Mouse (Mus musculus): ENCODE results near the gene Cavin1. TPM values are rescaled to one million over a fixed set of nuclear protein-coding genes. Genes with fewer than 3 reads are reported as not detected.

Cavin1 gene
- total and polyA plus RNA-seq, 3 experiments: 3.4 to 9.0 TPM; not detected in 1

DNA sequence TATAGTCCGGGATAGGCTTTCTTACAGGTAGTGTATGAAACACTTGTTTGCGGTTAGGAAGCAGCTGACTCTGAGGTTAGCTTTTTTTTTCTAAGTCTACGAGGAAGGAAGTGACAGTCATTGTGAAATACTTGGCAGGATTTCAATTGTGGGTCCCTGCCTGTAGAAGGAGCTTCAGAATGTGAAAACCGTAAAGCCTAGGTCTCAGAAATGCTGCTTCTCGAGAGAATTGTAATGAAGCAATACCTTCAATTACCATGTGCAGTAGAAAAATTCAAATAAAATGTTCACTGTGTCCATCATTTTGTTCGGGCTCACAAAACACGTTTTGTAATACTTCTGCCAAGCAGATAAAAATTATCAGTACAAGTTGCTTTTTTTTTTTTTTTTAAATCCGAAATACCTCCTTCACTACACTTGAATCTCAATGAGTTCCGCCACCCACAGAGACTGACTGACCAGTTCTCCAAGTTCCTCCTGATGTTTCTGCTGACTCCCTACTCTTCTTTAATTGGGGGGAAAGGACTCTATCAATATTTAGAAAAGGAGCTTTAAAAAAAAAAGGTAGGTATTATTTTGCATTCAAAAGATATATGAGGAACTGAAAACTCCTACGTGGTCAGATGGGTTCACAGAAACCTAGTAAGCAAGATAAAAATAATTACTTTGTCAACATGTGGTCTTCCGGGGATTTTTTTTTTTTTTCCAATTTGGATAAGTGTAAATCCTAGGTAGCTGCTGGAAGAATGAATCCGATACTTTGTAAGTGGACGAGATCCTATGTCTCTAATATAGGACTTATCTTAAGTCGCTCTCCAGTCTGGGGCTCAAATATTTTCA, 37.7 kb upstream of the Cavin1 start (continued):
- TF ChIP-seq NELFE (IDR thresholded peaks at IDR 0.05; ENCODE audit: low read depth, low read length) (peak; percentile 32; the same call in 1 of the 2 replicates), ZMIZ1 (IDR thresholded peaks at IDR 0.05; ENCODE audit: low read depth, low read length) (no peak), ZNF384 (IDR thresholded peaks at IDR 0.05; ENCODE audit: low read depth, low read length) (peak; percentile 96), EP300 (IDR thresholded peaks at IDR 0.05; ENCODE audit: low read depth in 1 of 2, low read length in 2 of 2) (peak; percentile 88 to 92), POLR2AphosphoS2 (IDR thresholded peaks at IDR 0.05; ENCODE audit: low read length) (0 out of 2 replicates have a peak, but pooled peaks have one; percentile 25), MXI1 (IDR thresholded peaks at IDR 0.05; ENCODE audit: low read depth, low read length) (peak; percentile 88), RAD21 (IDR thresholded peaks at IDR 0.05; ENCODE audit: low read depth, low read length) (no peak), MAFK (IDR thresholded peaks at IDR 0.05; ENCODE audit: borderline replicate concordance, low read depth, low read length) (peak; percentile 88), SMC3 (IDR thresholded peaks at IDR 0.05; ENCODE audit: low read depth, low read length) (peak; percentile 14; the same call in 1 of the 2 replicates), GATA1 (IDR thresholded peaks at IDR 0.05; ENCODE audit: low read depth, low read length) (peak; percentile 71), TAL1 (IDR thresholded peaks at IDR 0.05; ENCODE audit: low read length) (no peak), TCF12 (IDR thresholded peaks at IDR 0.05; ENCODE audit: low read depth, low read length) (peak; percentile 76; the same call in 1 of the 2 replicates), MYC (IDR thresholded peaks at IDR 0.05; ENCODE audit: low read depth, low read length) (peak; percentile 70; the same call in 1 of the 2 replicates)

DNA sequence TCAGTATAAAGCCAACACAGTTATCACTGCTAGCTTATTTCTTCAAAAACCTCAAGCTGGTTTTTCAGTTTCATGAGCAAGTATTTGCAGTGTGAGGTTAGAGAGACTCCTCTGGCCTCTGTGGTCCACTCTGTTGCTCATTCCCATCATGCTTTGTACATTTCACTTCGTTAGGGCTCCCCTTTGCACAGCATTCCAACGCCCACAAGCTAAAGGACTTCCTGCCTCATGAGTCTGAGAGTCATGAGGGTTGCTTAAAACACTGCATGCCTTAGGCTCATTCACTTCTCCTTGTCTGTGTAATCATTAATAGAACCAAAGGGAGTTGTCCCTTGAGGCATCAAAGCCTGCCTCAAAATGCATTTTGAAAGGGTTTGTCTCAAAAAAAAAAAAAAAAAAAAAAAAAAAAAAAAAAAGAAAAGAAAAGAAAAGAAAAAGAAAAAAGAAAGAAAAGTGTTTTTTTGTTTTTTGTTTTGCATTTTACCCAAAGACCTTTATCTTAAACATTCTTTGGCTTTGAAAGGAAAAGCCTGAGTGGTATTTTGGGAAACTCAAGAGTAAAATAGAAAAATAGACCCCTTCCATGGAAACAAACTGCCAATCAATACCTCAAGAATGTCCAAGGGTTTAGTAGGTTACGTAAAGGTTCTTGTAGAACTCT, 32.5 kb upstream of the Cavin1 start:
- Histone ChIP-seq H3K4me3 (ENCODE audit: control insufficient read depth in 1 of 2, insufficient read depth in 1 of 2, low read depth in 2 of 2, low read length in 2 of 2) (no peak overlapping the region), H3K4me1 (ENCODE audit: control insufficient read depth in 1 of 2, insufficient read depth in 2 of 2, low read length in 2 of 2) (peaks cover 4 to 8% of the 10 kb centered on the region in 2 experiments), H3K36me3 (ENCODE audit: control insufficient read depth in 1 of 2, insufficient read depth in 2 of 2, low read length in 2 of 2) (peaks cover 0 to 10% of the 10 kb centered on the region in 2 experiments; a peak in 2 of 4 replicates), H3K79me2 (ENCODE audit: control insufficient read depth, insufficient read depth, low read length, poor library complexity) (no peaks in the 10 kb centered on the region), H3K27ac (ENCODE audit: control insufficient read depth, low read depth, low read length) (no peak overlapping the region), H3K9ac (ENCODE audit: control insufficient read depth, low read depth, low read length, poor library complexity, severe bottlenecking) (no peak overlapping the region), H3K9me3 (replicated peaks; ENCODE audit: insufficient read depth, low read length) (no peaks in the 10 kb centered on the region), H3K27me3 (ENCODE audit: control insufficient read depth in 1 of 2, insufficient read depth in 2 of 2, low read length in 2 of 2) (peaks cover 4 to 10% of the 10 kb centered on the region in 2 experiments)
- TF ChIP-seq POLR2AphosphoS2 (IDR thresholded peaks at IDR 0.05; ENCODE audit: low read length) (no peak), KAT2A (conservative IDR thresholded peaks at IDR 0.05; ENCODE audit: low read depth, low read length) (no peak), MEF2A (IDR thresholded peaks at IDR 0.05; ENCODE audit: extremely low read depth, insufficient replicate concordance, low read depth, low read length, poor library complexity, severe bottlenecking) (no peak), RAD21 (IDR thresholded peaks at IDR 0.05; ENCODE audit: low read depth, low read length) (no peak), ZMIZ1 (IDR thresholded peaks at IDR 0.05; ENCODE audit: low read depth, low read length) (no peak), NELFE (IDR thresholded peaks at IDR 0.05; ENCODE audit: low read depth, low read length) (no peak), ZC3H11A (IDR thresholded peaks at IDR 0.05; ENCODE audit: low read depth, low read length) (no peak), BHLHE40 (IDR thresholded peaks at IDR 0.05; ENCODE audit: borderline replicate concordance, low read depth, low read length) (no peak), ETS1 (IDR thresholded peaks at IDR 0.05; ENCODE audit: low read depth, low read length) (no peak), MYC (IDR thresholded peaks at IDR 0.05; ENCODE audit: low read depth, low read length) (no peak), SIN3A (IDR thresholded peaks at IDR 0.05; ENCODE audit: low read length) (no peak), TAL1 (IDR thresholded peaks at IDR 0.05; ENCODE audit: low read length) (no peak), MYB (IDR thresholded peaks at IDR 0.05; ENCODE audit: low read depth, low read length) (no peak), MAFK (IDR thresholded peaks at IDR 0.05; ENCODE audit: borderline replicate concordance, low read depth, low read length) (no peak), CHD2 (IDR thresholded peaks at IDR 0.05; ENCODE audit: low read length) (no peak), TBP (IDR thresholded peaks at IDR 0.05; ENCODE audit: low read depth, low read length) (no peak)
- DNase-seq (ENCODE audit: low read depth, low spot score): no peak
